Mouse (Mus musculus) C2C12 (cell line): ENCODE measurements around the gene Ndufa10.

ENCODE experiments used
- CEBPB ChIP-seq: IDR thresholded peaks from one replicate; pipeline ENCODE4 v1.6.1; 2011; ENCODE audit warnings: low read depth, mild to moderate bottlenecking, control low read depth, moderate library complexity
- CTCF ChIP-seq: IDR thresholded peaks from one replicate; pipeline ENCODE4 v1.5.1; 2011; ENCODE audit not compliant: control insufficient read depth, insufficient read depth, insufficient read length
- FOSL1 ChIP-seq: IDR thresholded peaks from one replicate; pipeline ENCODE4 v1.8.0; 2011; ENCODE audit warnings: mild to moderate bottlenecking, low read length; ENCODE audit not compliant: poor library complexity, insufficient read depth, severe bottlenecking
- MAX ChIP-seq: IDR thresholded peaks from one replicate; pipeline ENCODE4 v1.6.1; 2011; ENCODE audit warnings: mild to moderate bottlenecking, control low read depth
- MYOD1 ChIP-seq: IDR thresholded peaks from one replicate; pipeline ENCODE4 v1.6.1; 2011; ENCODE audit warnings: low read depth; ENCODE audit not compliant: control insufficient read depth, insufficient read length
- MYOG ChIP-seq: IDR thresholded peaks from one replicate; pipeline ENCODE4 v1.6.1; 2011; ENCODE audit not compliant: control insufficient read depth, insufficient read length; ENCODE audit errors: extremely low read depth
- USF1 ChIP-seq: IDR thresholded peaks from one replicate; pipeline ENCODE4 v1.6.1; 2011; ENCODE audit warnings: low read depth, mild to moderate bottlenecking, control low read depth, moderate library complexity

DNA sequence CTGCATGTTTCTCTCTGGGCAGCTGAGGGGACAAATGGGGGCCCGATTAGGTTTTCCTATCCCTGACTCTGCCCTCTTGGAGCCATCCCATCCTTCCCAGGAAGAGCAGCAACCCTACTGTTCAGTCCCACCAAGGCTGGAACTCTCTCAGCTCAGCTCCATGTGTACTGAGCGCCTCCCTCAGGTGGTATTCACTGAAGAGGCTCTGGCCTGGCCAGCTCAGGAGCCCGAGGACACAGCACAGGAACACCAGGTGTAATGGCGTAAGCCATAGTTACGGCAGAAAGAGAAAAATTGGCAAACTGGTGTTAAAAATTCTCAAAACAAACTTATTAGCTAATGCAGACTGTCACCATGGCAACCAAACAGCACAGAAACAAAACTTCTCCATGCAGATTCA is 68.5 kb downstream of the Ndufa10 start:
- TF ChIP-seq CTCF (no peak), MYOD1 (no peak), USF1 (no peak), CEBPB (no peak), MAX (no peak), MYOG (no peak), FOSL1 (no peak)
